ENCODE assay signal across 8 mouse cellular contexts in genomic region chr19:11777191-11777865, GRCm38 (mm10). TPM values are rescaled to one million over a fixed set of nuclear protein-coding genes. Genes with fewer than 3 reads are reported as not detected.
DNase-seq lines count a peak whose midpoint lies in the region; ATAC-seq and TF ChIP-seq lines count a peak whose summit lies in the region.

No protein-coding gene starts in this region.

- no peaks in the 10 kb centered on the region for H3K9me3 ChIP-seq in hindbrain, embryonic 13.5 days
- no peaks in the 10 kb centered on the region for H3K9me3 ChIP-seq in midbrain, embryonic 14.5 days (ENCODE audit: control insufficient read depth, low read length)

- H3K9ac ChIP-seq in heart, adult 2 months (ENCODE audit: low read depth, low read length), result no peak overlapping the region
- no peak overlapping the region for H3K9ac ChIP-seq in hindbrain, embryonic 13.5 days
- no peak overlapping the region for H3K9ac ChIP-seq in midbrain, embryonic 14.5 days (replicated peaks; ENCODE audit: low read length)

- no peak for TF ChIP-seq EP300 in heart, adult 2 months (IDR thresholded peaks at IDR 0.05; ENCODE audit: insufficient read depth, low read depth, low read length)

- 0 out of 2 replicates have a peak, but pooled peaks have one; percentile 59 for ATAC-seq in erythroid progenitor cell, adult 5-6 weeks (replicated peaks; ENCODE audit: low FRiP score, poor library complexity, severe bottlenecking)
- peak; percentile 72 for ATAC-seq in hindbrain, embryonic 13.5 days (ENCODE audit: low FRiP score)
- no peak; the same call in 1 of the 2 replicates for ATAC-seq in midbrain, embryonic 14.5 days (ENCODE audit: low FRiP score, low TSS enrichment)

- H3K27me3 ChIP-seq in heart, adult 2 months (ENCODE audit: control insufficient read depth, insufficient read depth, low read length), result no peaks in the 10 kb centered on the region
- H3K27me3 ChIP-seq in hindbrain, embryonic 13.5 days, result no peaks in the 10 kb centered on the region
- no peaks in the 10 kb centered on the region for H3K27me3 ChIP-seq in midbrain, embryonic 14.5 days (ENCODE audit: control insufficient read depth, insufficient read depth, low read length)

- TF ChIP-seq CTCF in heart, adult 2 months (IDR thresholded peaks at IDR 0.05), result peak; percentile 94
- TF ChIP-seq CTCF in bone marrow macrophage, adult 2 months (IDR thresholded peaks at IDR 0.05; ENCODE audit: low read depth, low read length), result 0 out of 2 replicates have a peak, but pooled peaks have one; percentile 16

- no peaks in the 10 kb centered on the region for H3K79me2 ChIP-seq in heart, adult 2 months (replicated peaks; ENCODE audit: control insufficient read depth, insufficient read depth, low read length)

- WGBS in heart, adult 2 months, result 57% methylated on average over 7 of the region's 7 CpGs
- WGBS in hindbrain, embryonic 13.5 days, result 60% methylated on average over 7 of the region's 7 CpGs
- 57% methylated on average over 7 of the region's 7 CpGs for WGBS in midbrain, embryonic 14.5 days

- DNase-seq in heart, adult 2 months, result peak; percentile 54 to 76
- DNase-seq in heart, adult 11 months, result no peak
- DNase-seq in left cerebral cortex, postnatal 14 days (ENCODE audit: low spot score in 2 of 2), result peak; percentile 71 to 79
- peak; percentile 87 for DNase-seq in midbrain, embryonic 14.5 days
- peak; percentile 26 to 68 for DNase-seq in spleen, adult 18-20 months

- no peak for TF ChIP-seq POLR2A in heart, adult 2 months (IDR thresholded peaks at IDR 0.05; ENCODE audit: insufficient read depth, low read depth, low read length)
- no peak for TF ChIP-seq POLR2A in bone marrow macrophage, adult 2 months (IDR thresholded peaks at IDR 0.05; ENCODE audit: borderline replicate concordance, low read depth, low read length)

- H3K4me1 ChIP-seq in heart, adult 2 months (ENCODE audit: control insufficient read depth, insufficient read depth, low read length), result no peaks in the 10 kb centered on the region
- H3K4me1 ChIP-seq in bone marrow macrophage, adult 2 months (ENCODE audit: control insufficient read depth, insufficient read depth, low read length), result peaks cover 3% of the 10 kb centered on the region
- H3K4me1 ChIP-seq in hindbrain, embryonic 13.5 days (replicated peaks), result no peaks in the 10 kb centered on the region
- no peaks in the 10 kb centered on the region for H3K4me1 ChIP-seq in midbrain, embryonic 14.5 days (ENCODE audit: control insufficient read depth, insufficient read depth, low read length)

- no peak overlapping the region for H3K4me3 ChIP-seq in heart, adult 2 months
- no peak overlapping the region for H3K4me3 ChIP-seq in bone marrow macrophage, adult 2 months (ENCODE audit: insufficient read depth, low read length)
- no peak overlapping the region for H3K4me3 ChIP-seq in hindbrain, embryonic 13.5 days
- H3K4me3 ChIP-seq in midbrain, embryonic 14.5 days (replicated peaks; ENCODE audit: low read depth, low read length), result no peak overlapping the region

- no peak overlapping the region for H3K27ac ChIP-seq in heart, adult 2 months
- no peak overlapping the region for H3K27ac ChIP-seq in bone marrow macrophage, adult 2 months (ENCODE audit: insufficient read depth, low read depth, low read length)
- H3K27ac ChIP-seq in hindbrain, embryonic 13.5 days, result no peak overlapping the region
- H3K27ac ChIP-seq in midbrain, embryonic 14.5 days (replicated peaks; ENCODE audit: low read depth, low read length), result no peak overlapping the region

- intact Hi-C loops in heart, adult 2 months (cut with DNase I), result loop anchor here (1.0 to 2.0 kb wide), 2 partner anchors 43 to 229 kb away; no protein-coding TSS in a partner anchor
- intact Hi-C loops in left cerebral cortex, postnatal 14 days (cut with DNase I), result loop anchor here (2.0 to 5.0 kb wide), 3 partner anchors 41 to 230 kb away; partner anchors contain the start of genes Patl1 and Stx3

- no peaks in the 10 kb centered on the region for H3K36me3 ChIP-seq in heart, adult 2 months (ENCODE audit: control insufficient read depth, insufficient read depth, low read length)
- peaks cover 32% of the 10 kb centered on the region for H3K36me3 ChIP-seq in hindbrain, embryonic 13.5 days
- peaks cover 44% of the 10 kb centered on the region for H3K36me3 ChIP-seq in midbrain, embryonic 14.5 days (ENCODE audit: control insufficient read depth, insufficient read depth, low read length)

- H3K4me2 ChIP-seq in hindbrain, embryonic 13.5 days, result no peak overlapping the region
- H3K4me2 ChIP-seq in midbrain, embryonic 14.5 days (ENCODE audit: low read length), result no peak overlapping the region

RNA-seq across cellular contexts. Expression of gene Mrpl16, which starts 7.1 kb away (rescaled TPM):
- total RNA-seq in heart, adult 2 months (2021), result 100 to 1,000 TPM in 1 of 2 experiments, 10 to 100 TPM in 1; 99.5 to 109 TPM
- polyA plus RNA-seq in heart, adult 2 months (2012; rRNA removed), result 41.8 and 58.7 TPM in 2 replicates
- 19.2 and 20.8 TPM in 2 replicates for polyA plus RNA-seq in bone marrow macrophage, adult 2 months (2012; ENCODE audit: insufficient read depth, insufficient read length, missing spikeins)
- 19.8 and 21.0 TPM in 2 replicates for total RNA-seq in erythroid progenitor cell, adult 5-6 weeks (2015; ENCODE audit: low replicate concordance)
- total RNA-seq in erythroid progenitor cell, adult 5-6 weeks (2017; ENCODE audit: low replicate concordance), result 6.8 and 22.5 TPM in 2 replicates
- polyA plus RNA-seq in hindbrain, embryonic 13.5 days (2015; fragmentation: Nextera tagmentation; extraction: Ambion mirVana), result 44.3 and 44.9 TPM in 2 replicates
- 10 to 100 TPM; 40.1 to 43.7 TPM for total RNA-seq in left cerebral cortex, postnatal 14 days (2021)
- 48.7 and 56.0 TPM in 2 replicates for polyA plus RNA-seq in midbrain, embryonic 14.5 days (2014; fragmentation: Nextera tagmentation; extraction: Ambion mirVana)

RNA-seq across cellular contexts. Expression of gene Gif, which starts 30.0 kb away (rescaled TPM):
- not detected for total RNA-seq in heart, adult 2 months (2021)
- not detected in 2 replicates for polyA plus RNA-seq in heart, adult 2 months (2012; rRNA removed)
- not detected in 2 replicates for polyA plus RNA-seq in bone marrow macrophage, adult 2 months (2012; ENCODE audit: insufficient read depth, insufficient read length, missing spikeins)
- total RNA-seq in erythroid progenitor cell, adult 5-6 weeks (2015; ENCODE audit: low replicate concordance), result not detected in 2 replicates
- not detected in 2 replicates for total RNA-seq in erythroid progenitor cell, adult 5-6 weeks (2017; ENCODE audit: low replicate concordance)
- not detected in 2 replicates for polyA plus RNA-seq in hindbrain, embryonic 13.5 days (2015; fragmentation: Nextera tagmentation; extraction: Ambion mirVana)
- total RNA-seq in left cerebral cortex, postnatal 14 days (2021), result not detected
- polyA plus RNA-seq in midbrain, embryonic 14.5 days (2014; fragmentation: Nextera tagmentation; extraction: Ambion mirVana), result not detected in 2 replicates

RNA-seq across cellular contexts. Expression of gene Stx3, which starts 41.9 kb away (rescaled TPM):
- 1 to 10 TPM; 3.6 to 3.9 TPM for total RNA-seq in heart, adult 2 months (2021)
- polyA plus RNA-seq in heart, adult 2 months (2012; rRNA removed), result 3.9 and 6.1 TPM in 2 replicates
- polyA plus RNA-seq in bone marrow macrophage, adult 2 months (2012; ENCODE audit: insufficient read depth, insufficient read length, missing spikeins), result 23.1 and 28.0 TPM in 2 replicates
- total RNA-seq in erythroid progenitor cell, adult 5-6 weeks (2015; ENCODE audit: low replicate concordance), result 2.2 TPM in 1 of 2 replicates, not detected in the other
- total RNA-seq in erythroid progenitor cell, adult 5-6 weeks (2017; ENCODE audit: low replicate concordance), result 0.39 and 6.0 TPM in 2 replicates
- polyA plus RNA-seq in hindbrain, embryonic 13.5 days (2015; fragmentation: Nextera tagmentation; extraction: Ambion mirVana), result 11.3 and 12.8 TPM in 2 replicates
- 10 to 100 TPM; 18.0 to 20.0 TPM for total RNA-seq in left cerebral cortex, postnatal 14 days (2021)
- polyA plus RNA-seq in midbrain, embryonic 14.5 days (2014; fragmentation: Nextera tagmentation; extraction: Ambion mirVana), result 31.6 and 32.2 TPM in 2 replicates
